ENCODE assay signal across 20 mouse cellular contexts in the genomic region with DNA sequence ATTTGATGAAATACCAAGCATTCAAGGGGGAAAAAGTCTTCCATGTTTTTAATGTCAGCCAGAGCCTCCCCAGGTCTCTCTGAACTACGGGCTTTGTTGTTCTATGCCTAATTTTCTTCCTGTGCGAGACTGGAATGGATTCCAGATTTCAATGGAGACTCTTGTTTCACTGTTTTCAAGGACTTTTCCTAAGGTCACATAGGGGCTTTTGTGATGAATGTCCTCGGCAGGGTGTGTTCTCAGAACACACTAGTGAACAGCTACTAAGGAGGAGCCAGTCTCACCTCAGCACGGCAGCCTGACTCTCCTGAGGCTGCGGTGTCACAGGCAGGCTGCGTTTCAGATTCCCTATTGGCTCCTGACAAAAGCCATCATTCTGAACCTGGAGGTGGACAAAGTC.
DNase-seq lines count a peak whose midpoint lies in the region; ATAC-seq and TF ChIP-seq lines count a peak whose summit lies in the region.
"Had no signal": no experiment of that assay in that cellular context is flagged by ENCODE, and none has a peak within 500 bp of the region (broad histone marks: within the 10 kb centered on the region; RNA-seq: fewer than 3 reads in every experiment).

No protein-coding gene starts in this region.

- WGBS in forebrain, postnatal 0 days: 37% methylated on average over 6 of the region's 6 CpGs
- 37% methylated on average over 6 of the region's 6 CpGs for WGBS in forebrain, embryonic 12.5 days
- 13% methylated on average over 6 of the region's 6 CpGs for WGBS in embryonic facial prominence, embryonic 12.5 days
- 27% methylated on average over 6 of the region's 6 CpGs for WGBS in limb, embryonic 13.5 days
- WGBS in midbrain, postnatal 0 days: 58% methylated on average over 6 of the region's 6 CpGs

- ATAC-seq in forebrain, postnatal 0 days: no peak
- no peak for ATAC-seq in forebrain, embryonic 12.5 days (ENCODE audit: low FRiP score)
- ATAC-seq in embryonic facial prominence, embryonic 12.5 days (ENCODE audit: insufficient number of reproducible peaks, insufficient read depth, low FRiP score, low TSS enrichment): no peak
- no peak for ATAC-seq in limb, embryonic 13.5 days (ENCODE audit: low FRiP score, low read depth)
- no peak for ATAC-seq in midbrain, postnatal 0 days (ENCODE audit: low FRiP score)
- no peak for ATAC-seq in activated CD4-positive, CD25-positive, alpha-beta regulatory T cell, adult 4 months

- no peak overlapping the region for H3K27ac ChIP-seq in forebrain, postnatal 0 days (ENCODE audit: low read depth, low read length)
- H3K27ac ChIP-seq in forebrain, embryonic 12.5 days: no peak overlapping the region
- H3K27ac ChIP-seq in embryonic facial prominence, embryonic 12.5 days: peak overlapping the region; percentile 80
- H3K27ac ChIP-seq in limb, embryonic 13.5 days: peak overlapping the region; percentile 52; the same call in 1 of the 2 replicates
- H3K27ac ChIP-seq in midbrain, postnatal 0 days (ENCODE audit: low read depth, low read length): no peak overlapping the region
- H3K27ac ChIP-seq: stomach, embryonic 15.5 days had no signal

- DNase-seq in forebrain, postnatal 0 days: no peak
- peak; percentile 72 for DNase-seq in R1 (ENCODE audit: low read depth, low spot score)
- DNase-seq in left cerebral cortex, postnatal 10 days (ENCODE audit: extremely low spot score in 1 of 2, low spot score in 2 of 2): no peak
- no peak for DNase-seq in midbrain, postnatal 0 days (ENCODE audit: low spot score)
- DNase-seq: adrenal gland, postnatal 14 days; cerebellum, adult 9-11 months; heart, postnatal 36 days; kidney, adult 8-10 months; kidney, postnatal 4 days; lung, adult 2 months; lung, postnatal 36 days had no signal

- H3K27me3 ChIP-seq in forebrain, postnatal 0 days (ENCODE audit: insufficient read depth, low read length): no peaks in the 10 kb centered on the region
- no peaks in the 10 kb centered on the region for H3K27me3 ChIP-seq in forebrain, embryonic 12.5 days
- no peaks in the 10 kb centered on the region for H3K27me3 ChIP-seq in embryonic facial prominence, embryonic 12.5 days
- H3K27me3 ChIP-seq in limb, embryonic 13.5 days: no peaks in the 10 kb centered on the region
- H3K27me3 ChIP-seq in midbrain, postnatal 0 days (ENCODE audit: insufficient read depth, low read length): no peaks in the 10 kb centered on the region
- H3K27me3 ChIP-seq: CH12.LX; heart, embryonic 12.5 days; stomach, embryonic 15.5 days had no signal

- H3K4me3 ChIP-seq in forebrain, postnatal 0 days (ENCODE audit: low read depth, low read length): no peak overlapping the region
- H3K4me3 ChIP-seq in forebrain, embryonic 12.5 days (replicated peaks): no peak overlapping the region
- H3K4me3 ChIP-seq in embryonic facial prominence, embryonic 12.5 days: no peak overlapping the region
- H3K4me3 ChIP-seq in limb, embryonic 13.5 days: no peak overlapping the region
- no peak overlapping the region for H3K4me3 ChIP-seq in midbrain, postnatal 0 days (ENCODE audit: low read depth, low read length)
- H3K4me3 ChIP-seq: heart, embryonic 12.5 days; stomach, embryonic 15.5 days had no signal

- no peaks in the 10 kb centered on the region for H3K36me3 ChIP-seq in forebrain, postnatal 0 days (ENCODE audit: insufficient read depth)
- H3K36me3 ChIP-seq in forebrain, embryonic 12.5 days (replicated peaks): peaks cover 12% of the 10 kb centered on the region
- H3K36me3 ChIP-seq in embryonic facial prominence, embryonic 12.5 days: 0 out of 2 replicates have a peak, but pooled peaks cover 3% of the 10 kb centered on the region
- H3K36me3 ChIP-seq in limb, embryonic 13.5 days: peaks cover 16% of the 10 kb centered on the region
- no peaks in the 10 kb centered on the region for H3K36me3 ChIP-seq in midbrain, postnatal 0 days (ENCODE audit: insufficient read depth, low read length)
- H3K36me3 ChIP-seq: stomach, embryonic 15.5 days had no signal

- intact Hi-C loops in left cerebral cortex, postnatal 10 days (cut with DNase I): no loop called here

- TF ChIP-seq CTCF in forebrain, postnatal 0 days (IDR thresholded peaks at IDR 0.05; ENCODE audit: low read depth): no peak
- TF ChIP-seq CTCF in midbrain, postnatal 0 days (IDR thresholded peaks at IDR 0.05): no peak

- no peaks in the 10 kb centered on the region for H3K4me1 ChIP-seq in forebrain, postnatal 0 days (ENCODE audit: insufficient read depth)
- peaks cover 13% of the 10 kb centered on the region for H3K4me1 ChIP-seq in forebrain, embryonic 12.5 days
- H3K4me1 ChIP-seq in embryonic facial prominence, embryonic 12.5 days: peaks cover 32% of the 10 kb centered on the region
- peaks cover 55% of the 10 kb centered on the region for H3K4me1 ChIP-seq in limb, embryonic 13.5 days
- no peaks in the 10 kb centered on the region for H3K4me1 ChIP-seq in midbrain, postnatal 0 days (ENCODE audit: insufficient read depth, low read length)
- H3K4me1 ChIP-seq: stomach, embryonic 15.5 days had no signal

- no peaks in the 10 kb centered on the region for H3K9me3 ChIP-seq in forebrain, postnatal 0 days (ENCODE audit: low read length)
- H3K9me3 ChIP-seq in forebrain, embryonic 12.5 days: no peaks in the 10 kb centered on the region
- no peaks in the 10 kb centered on the region for H3K9me3 ChIP-seq in embryonic facial prominence, embryonic 12.5 days
- H3K9me3 ChIP-seq in limb, embryonic 13.5 days: no peaks in the 10 kb centered on the region
- no peaks in the 10 kb centered on the region for H3K9me3 ChIP-seq in midbrain, postnatal 0 days (ENCODE audit: low read length)
- H3K9me3 ChIP-seq: heart, embryonic 12.5 days; stomach, embryonic 15.5 days had no signal

- no peak overlapping the region for H3K9ac ChIP-seq in forebrain, postnatal 0 days
- H3K9ac ChIP-seq in forebrain, embryonic 12.5 days: no peak overlapping the region
- no peak overlapping the region for H3K9ac ChIP-seq in embryonic facial prominence, embryonic 12.5 days
- no peak overlapping the region for H3K9ac ChIP-seq in limb, embryonic 13.5 days
- H3K9ac ChIP-seq in midbrain, postnatal 0 days (replicated peaks; ENCODE audit: low read length, poor library complexity, severe bottlenecking): no peak overlapping the region
- H3K9ac ChIP-seq: heart, embryonic 12.5 days; stomach, embryonic 15.5 days had no signal

- peak overlapping the region; percentile 14; the same call in 1 of the 2 replicates for H3K4me2 ChIP-seq in forebrain, postnatal 0 days (ENCODE audit: low read depth)
- H3K4me2 ChIP-seq in forebrain, embryonic 12.5 days: no peak overlapping the region
- peak overlapping the region; percentile 24; the same call in 1 of the 2 replicates for H3K4me2 ChIP-seq in embryonic facial prominence, embryonic 12.5 days (replicated peaks)
- H3K4me2 ChIP-seq in limb, embryonic 13.5 days (replicated peaks): peak overlapping the region; percentile 12; the same call in 1 of the 2 replicates
- H3K4me2 ChIP-seq in midbrain, postnatal 0 days (ENCODE audit: low read depth, low read length, poor library complexity, severe bottlenecking): no peak overlapping the region
- H3K4me2 ChIP-seq: heart, embryonic 12.5 days; liver, embryonic 11.5 days; midbrain, embryonic 11.5 days; stomach, embryonic 15.5 days had no signal

Comparison
In these comparisons a context has a peak if more than half of its experiments do, and no peak if none do; other contexts are left out.
1. H3K4me2 ChIP-seq: peak in forebrain, postnatal 0 days (single experiment), embryonic facial prominence, embryonic 12.5 days (single experiment) and limb, embryonic 13.5 days (single experiment); none in forebrain, embryonic 12.5 days (single experiment) and midbrain, postnatal 0 days (single experiment).
2. H3K27ac ChIP-seq: peak in embryonic facial prominence, embryonic 12.5 days (single experiment) and limb, embryonic 13.5 days (single experiment); none in forebrain, postnatal 0 days (single experiment), forebrain, embryonic 12.5 days (single experiment) and midbrain, postnatal 0 days (single experiment).